Mouse (Mus musculus) megakaryocyte, embryonic 14.5 days (primary cell): ENCODE data around the gene A630073D07Rik.
"Not testable (repeated sequence)": the region's sequence is repeated elsewhere in the genome, so short reads cannot be mapped to it uniquely, and the experiment has no call there.

ENCODE experiments used
- FLI1 ChIP-seq: IDR thresholded peaks from 2 replicates; pipeline ENCODE4 v1.6.1; 2012; ENCODE audit warnings: low read length, inconsistent platforms, mixed read lengths
- GATA1 ChIP-seq: IDR thresholded peaks from 3 replicates; pipeline ENCODE4 v1.6.1; 2012; ENCODE audit warnings: mixed read lengths, low read length, inconsistent platforms, borderline replicate concordance

- not testable (repeated sequence) for TF ChIP-seq GATA1, FLI1
These were observed 40.3 kb upstream of the A630073D07Rik start for GRCm38 (mm10) chr6:132691596-132691995.
